Mouse (Mus musculus) brain, embryonic 14.5 days (tissue): ENCODE results near the gene Rcn3. TPM values are rescaled to one million over a fixed set of nuclear protein-coding genes. Genes with fewer than 3 reads are reported as not detected.
"Not testable (repeated sequence)": the region's sequence is repeated elsewhere in the genome, so short reads cannot be mapped to it uniquely, and the experiment has no call there.

Source experiments
- DNase-seq: peaks from one replicate; pipeline ENCODE4 v3.0.0-alpha.2; 2011; ENCODE audit warnings: low read depth
- CTCF ChIP-seq: fragments of 200-500 bp; IDR thresholded peaks from 2 replicates; pipeline ENCODE4 v1.5.1; 2012; ENCODE audit warnings: inconsistent platforms, mild to moderate bottlenecking, moderate library complexity, borderline replicate concordance; ENCODE audit not compliant: insufficient read depth, insufficient read length; ENCODE audit errors: extremely low read depth
- POLR2A ChIP-seq: fragments of 200-500 bp; IDR thresholded peaks from 2 replicates; pipeline ENCODE4 v1.6.1; 2012; ENCODE audit warnings: mild to moderate bottlenecking, inconsistent platforms, borderline replicate concordance; ENCODE audit not compliant: poor library complexity, insufficient read depth, insufficient read length, severe bottlenecking; ENCODE audit errors: extremely low read depth
- polyA plus RNA-seq: library from polyadenylated mRNA; depleted of rRNA; stranded (reverse); fragments of >200 nt; gene quantifications from 2 replicates; pipeline ENCODE4 v1.2.3, GENCODE M21; 2012

Gene Rcn3
- polyA plus RNA-seq, 1 experiment: 101 TPM

GRCm38 (mm10) chr7:45118336-45118735, 26.3 kb upstream of the Rcn3 start:
- DNase-seq: no peak
- TF ChIP-seq POLR2A (no peak), CTCF (no peak)

- DNase-seq: no peak
- TF ChIP-seq CTCF (no peak), POLR2A (no peak)
Observed at GRCm38 (mm10) chr7:45117566-45117965, 25.5 kb upstream of the Rcn3 start.

GRCm38 (mm10) chr7:45113476-45113875, 21.5 kb upstream of the Rcn3 start:
- no peak for DNase-seq
- TF ChIP-seq POLR2A: no peak

GRCm38 (mm10) chr7:45112529-45112928, 20.5 kb upstream of the Rcn3 start:
- no peak for DNase-seq
- no peak for TF ChIP-seq POLR2A
- no peak for TF ChIP-seq CTCF

GRCm38 (mm10) chr7:45111940-45112339, 19.9 kb upstream of the Rcn3 start:
- no peak for TF ChIP-seq CTCF
- TF ChIP-seq POLR2A: no peak

GRCm38 (mm10) chr7:45110089-45110488, 18.1 kb upstream of the Rcn3 start:
- DNase-seq: not testable (repeated sequence)

More at GRCm38 (mm10) chr7:45111940-45112339, 19.9 kb upstream of the Rcn3 start:
- no peak for DNase-seq

- TF ChIP-seq CTCF (no peak), POLR2A (no peak)
- no peak for DNase-seq
Observed at GRCm38 (mm10) chr7:45107052-45107645, 15.1 kb upstream of the Rcn3 start.

GRCm38 (mm10) chr7:45106441-45106840, 14.4 kb upstream of the Rcn3 start:
- TF ChIP-seq CTCF (no peak), POLR2A (no peak)
- no peak for DNase-seq

GRCm38 (mm10) chr7:45105491-45105890, 13.5 kb upstream of the Rcn3 start:
- no peak for DNase-seq
- TF ChIP-seq CTCF: no peak
- no peak for TF ChIP-seq POLR2A

GRCm38 (mm10) chr7:45104941-45105340, 12.9 kb upstream of the Rcn3 start:
- no peak for TF ChIP-seq POLR2A
- TF ChIP-seq CTCF: no peak
- no peak for DNase-seq

- DNase-seq: peak; percentile 67
- TF ChIP-seq POLR2A (no peak), CTCF (no peak)
Observed at GRCm38 (mm10) chr7:45103652-45104180, 11.7 kb upstream of the Rcn3 start, which contains the start of gene Fcgrt. TSS of gene Fcgrt (minus strand) at chr7:45103851.

- TF ChIP-seq POLR2A (no peak), CTCF (no peak)
- DNase-seq: no peak
Observed at GRCm38 (mm10) chr7:45102940-45103585, 11.0 kb upstream of the Rcn3 start.
